Mouse (Mus musculus) common myeloid progenitor, adult 5-6 weeks (primary cell): ENCODE measurements around the gene Dpy30. TPM values are rescaled to one million over a fixed set of nuclear protein-coding genes. Genes with fewer than 3 reads are reported as not detected.
A peak's percentile ranks its signal among the peaks of the same experiment; 100 is the strongest.

ENCODE experiments used
- ATAC-seq: replicated peaks from 2 replicates; pipeline ENCODE4 v1.8.0; 2016; ENCODE audit warnings: low read depth, mild to moderate bottlenecking, moderate TSS enrichment, inconsistent platforms; ENCODE audit not compliant: poor library complexity, severe bottlenecking
- total RNA-seq: library from RNA; stranded (forward); fragments of 200-1000, 187-1606 nt; gene quantifications from 2 replicates; pipeline ENCODE4 v1.2.3, GENCODE M21; 2017

The Dpy30 gene
- total RNA-seq, 1 experiment from 2014 or later: 107 TPM

DNA sequence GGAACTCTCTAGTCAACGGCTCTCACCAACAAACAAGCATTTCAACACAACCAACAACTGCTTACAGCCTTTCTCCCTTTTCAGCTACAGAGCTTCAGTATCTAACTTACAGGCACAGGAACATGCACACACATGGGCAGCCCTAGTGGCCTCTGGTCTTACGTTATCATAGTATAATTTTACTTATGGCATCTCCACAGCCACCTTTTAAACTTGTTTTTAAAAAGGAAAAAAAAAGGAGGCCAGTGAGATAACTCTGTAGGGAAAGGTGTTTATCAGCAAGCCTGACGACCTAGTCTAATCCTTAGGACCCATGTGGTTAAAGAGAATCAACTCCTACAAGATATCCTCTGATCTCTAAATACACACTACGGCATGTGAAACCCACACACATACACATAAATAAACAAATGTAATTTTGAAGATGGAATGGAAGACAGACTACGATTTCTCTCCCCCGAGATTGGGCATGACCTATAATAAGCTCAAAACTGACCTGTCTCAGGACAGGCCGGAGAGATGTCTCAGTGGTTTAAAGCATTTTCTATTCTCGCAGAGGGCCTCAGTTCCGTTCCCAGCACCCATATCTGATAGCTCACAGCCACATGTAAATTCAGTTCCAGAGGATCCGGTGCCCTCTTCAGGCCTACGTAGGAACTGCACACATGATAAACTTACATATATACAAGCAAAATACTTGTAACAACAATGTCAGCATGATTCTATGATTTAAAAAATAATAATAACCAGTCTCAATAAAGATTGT, 56.1 kb downstream of the Dpy30 start:
- ATAC-seq: peak; percentile 74

DNA sequence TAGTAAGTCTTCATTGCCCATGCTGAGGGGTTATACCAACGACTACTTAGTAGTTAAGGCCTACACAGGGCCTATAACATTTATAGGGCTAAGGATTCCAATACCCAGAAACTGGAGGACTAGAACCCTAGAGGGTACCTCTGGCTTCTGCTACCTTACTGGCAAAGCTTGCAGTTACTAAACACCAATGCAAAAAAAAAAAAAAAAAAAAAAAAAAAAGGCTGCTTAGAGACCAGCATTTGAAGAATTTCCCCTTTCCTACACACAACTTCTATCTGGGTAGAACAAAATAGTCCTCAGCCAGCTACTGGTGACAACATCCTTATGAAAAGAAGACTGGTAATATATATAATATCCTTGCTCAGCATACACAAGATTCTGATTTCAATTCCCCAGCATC, 58.1 kb downstream of the Dpy30 start:
- ATAC-seq: no peak

DNA sequence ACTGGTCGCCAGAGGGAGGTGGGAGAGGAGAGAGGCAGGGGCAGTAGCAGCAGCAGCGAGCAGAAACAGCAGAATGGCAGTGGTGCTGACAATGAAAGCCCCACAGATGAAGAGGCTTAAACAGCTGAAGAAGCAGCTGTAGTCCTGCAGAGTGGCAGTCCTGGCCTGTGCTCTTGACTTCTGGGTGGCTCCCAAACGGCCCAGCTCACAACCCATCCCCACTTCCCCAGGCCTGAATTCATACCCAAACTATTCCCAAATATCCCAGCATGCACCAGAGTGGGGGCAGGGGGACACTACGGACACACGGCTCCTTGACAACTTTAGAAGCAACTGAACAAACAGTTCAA, 58.6 kb downstream of the Dpy30 start:
- ATAC-seq: no peak

DNA sequence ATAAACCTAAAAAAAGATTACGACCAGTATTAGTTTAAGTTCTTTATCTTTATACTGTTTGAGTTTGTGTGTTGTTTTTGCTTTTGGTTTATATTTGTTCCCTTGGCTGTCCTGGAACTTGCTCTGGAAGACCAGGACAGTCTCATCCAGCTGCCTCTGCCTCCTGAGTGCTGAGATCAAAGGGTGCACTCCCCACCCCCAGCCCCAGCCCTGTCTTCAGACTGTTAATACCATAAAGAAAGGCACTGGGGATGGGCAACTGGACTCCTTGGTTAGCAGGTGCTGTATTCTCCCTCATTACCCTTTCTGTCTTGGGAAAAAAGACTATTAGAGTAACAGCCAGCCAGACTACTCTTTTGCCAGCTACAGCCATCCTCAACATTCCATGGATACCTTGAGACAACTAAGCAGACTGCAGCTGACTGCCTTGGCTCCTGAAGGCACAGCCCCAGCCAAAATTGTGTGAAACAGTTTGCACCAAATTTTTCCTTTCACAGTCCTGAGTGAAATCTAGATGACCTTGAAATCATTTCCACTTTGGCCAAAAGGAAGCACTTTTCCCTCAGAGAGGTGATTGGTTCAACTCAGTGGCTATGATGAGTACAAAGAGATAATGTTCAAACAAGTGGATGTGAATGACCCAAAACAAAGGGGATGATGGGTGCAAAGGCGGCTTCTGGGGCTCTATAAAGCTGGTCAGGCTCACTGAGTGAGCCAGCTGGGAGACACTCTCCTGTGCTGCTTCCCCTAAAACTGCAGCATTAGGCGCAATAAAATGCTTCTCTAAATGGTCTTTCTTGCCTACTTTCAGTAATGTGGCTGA, 59.2 kb downstream of the Dpy30 start:
- ATAC-seq: no peak

DNA sequence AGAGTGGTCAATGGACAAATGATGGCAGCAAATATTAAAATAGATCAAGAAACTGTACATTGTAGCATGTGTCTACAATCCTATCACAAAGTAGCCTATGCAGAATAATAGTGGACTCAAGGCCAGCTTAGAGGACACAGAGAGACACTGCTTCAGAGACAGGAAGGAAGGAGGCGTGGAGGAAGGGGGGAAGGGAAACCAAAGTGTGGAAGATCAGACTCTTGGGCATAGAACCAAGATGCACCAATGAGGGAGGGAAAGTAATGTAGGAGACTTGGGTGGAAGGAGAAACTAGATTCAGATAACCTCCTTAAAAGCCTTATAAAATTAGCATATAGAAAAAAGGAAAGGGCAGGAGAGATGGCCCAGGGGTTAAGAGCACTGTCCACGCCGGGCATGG, 61.3 kb downstream of the Dpy30 start:
- ATAC-seq: peak; percentile 50; the same call in 1 of the 2 replicates

Other genes with a start within 250 kb of the Dpy30 start
- 127 and 146 TPM in 2 replicates for gene Memo1, start 28.4 kb downstream of the Dpy30 start, total RNA-seq
- gene Spast, start 15.0 kb upstream of the Dpy30 start, total RNA-seq: 54.4 and 55.8 TPM in 2 replicates
- 9.1 and 13.8 TPM in 2 replicates for gene Slc30a6, start 71.7 kb upstream of the Dpy30 start, total RNA-seq
- 6.9 and 7.1 TPM in 2 replicates for gene Nlrc4, start 135.2 kb upstream of the Dpy30 start, total RNA-seq
- gene Yipf4, start 165.5 kb upstream of the Dpy30 start, total RNA-seq: 36.1 and 41.7 TPM in 2 replicates
- 154 and 163 TPM in 2 replicates for gene Birc6, start 204.4 kb upstream of the Dpy30 start, total RNA-seq